Mouse (Mus musculus): ENCODE measurements around the gene Tut4. TPM values are rescaled to one million over a fixed set of nuclear protein-coding genes. Genes with fewer than 3 reads are reported as not detected.

Gene Tut4
- polyA plus RNA-seq, 1 experiment from 2014 or later = 49.7 TPM

Other genes starting within 250 kb of the Tut4 start
- 0.18 and 0.23 TPM in 2 replicates for gene Zyg11a, start 241.4 kb upstream of the Tut4 start, polyA plus RNA-seq (2014; fragmentation: Nextera tagmentation; extraction: Ambion mirVana)
- gene Zyg11b, start 158.3 kb upstream of the Tut4 start, polyA plus RNA-seq (2014; fragmentation: Nextera tagmentation; extraction: Ambion mirVana) = 8.8 and 9.1 TPM in 2 replicates
- gene Coa7, start 131.3 kb upstream of the Tut4 start, polyA plus RNA-seq (2014; fragmentation: Nextera tagmentation; extraction: Ambion mirVana) = 43.1 and 44.2 TPM in 2 replicates
- gene Shisal2a, start 76.1 kb upstream of the Tut4 start, polyA plus RNA-seq (2014; fragmentation: Nextera tagmentation; extraction: Ambion mirVana) = 1.0 and 1.9 TPM in 2 replicates
- gene Gpx7, start 52.5 kb upstream of the Tut4 start, polyA plus RNA-seq (2014; fragmentation: Nextera tagmentation; extraction: Ambion mirVana) = 21.5 and 21.8 TPM in 2 replicates
- 89.0 and 96.2 TPM in 2 replicates for gene Prpf38a, start 119.9 kb downstream of the Tut4 start, polyA plus RNA-seq (2014; fragmentation: Nextera tagmentation; extraction: Ambion mirVana)
- 30.2 and 36.1 TPM in 2 replicates for gene Orc1, start 120.0 kb downstream of the Tut4 start, polyA plus RNA-seq (2014; fragmentation: Nextera tagmentation; extraction: Ambion mirVana)
- gene Cc2d1b, start 160.5 kb downstream of the Tut4 start, polyA plus RNA-seq (2014; fragmentation: Nextera tagmentation; extraction: Ambion mirVana) = 24.7 and 27.8 TPM in 2 replicates